Mouse (Mus musculus) monocyte, adult 5-6 weeks (primary cell): Measurements from ENCODE around the gene Irx3. TPM values are rescaled to one million over a fixed set of nuclear protein-coding genes. Genes with fewer than 3 reads are reported as not detected.

Experiments
- ATAC-seq: fragments of 153-309, 156-312 bp; replicated peaks from 2 replicates; pipeline ENCODE4 v1.8.0; 2017; ENCODE audit warnings: mild to moderate bottlenecking; ENCODE audit not compliant: low TSS enrichment, insufficient number of reproducible peaks, severe bottlenecking, poor library complexity, low FRiP score
- total RNA-seq: library from RNA; stranded (forward); fragments of 200-1000, 200-491, 200-594 nt; gene quantifications from 3 replicates; pipeline ENCODE4 v1.2.3, GENCODE M21; 2017

Gene Irx3
- total RNA-seq, 1 experiment from 2014 or later: not detected

- no peak for ATAC-seq
Observed at GRCm38 (mm10) chr8:91750096-91750793, 51.6 kb downstream of the Irx3 start.

GRCm38 (mm10) chr8:91749412-91749811 is 52.5 kb downstream of the Irx3 start:
- ATAC-seq: no peak
